Mouse (Mus musculus) midbrain, embryonic 15.5 days (tissue): ENCODE data around the gene Tmc7. TPM values are rescaled to one million over a fixed set of nuclear protein-coding genes. Genes with fewer than 3 reads are reported as not detected.
A peak's percentile ranks its signal among the peaks of the same experiment; 100 is the strongest.

ENCODE experiments used
- ATAC-seq: fragments of 200-750 bp; cut with Nextera tagmentation; replicated peaks from 2 replicates; pipeline ENCODE4 v1.8.0; 2017; ENCODE audit warnings: moderate TSS enrichment
- H3K27ac ChIP-seq: fragments of 300-500 bp; sonication (generic); 2 replicates; pipeline ENCODE4 v1.5.1; 2015; ENCODE audit warnings: mild to moderate bottlenecking, inconsistent platforms
- H3K27me3 ChIP-seq: fragments of 300-500 bp; sonication (generic); replicated peaks from 2 replicates; pipeline ENCODE4 v1.6.1; 2015; ENCODE audit warnings: inconsistent platforms
- H3K36me3 ChIP-seq: fragments of 300-500 bp; sonication (generic); replicated peaks from 2 replicates; pipeline ENCODE4 v1.6.1; 2015; ENCODE audit warnings: inconsistent platforms
- H3K4me1 ChIP-seq: fragments of 300-500 bp; sonication (generic); 2 replicates; pipeline ENCODE4 v1.6.1; 2015; ENCODE audit warnings: inconsistent platforms
- H3K4me2 ChIP-seq: fragments of 300-500 bp; sonication (generic); 2 replicates; pipeline ENCODE4 v1.6.1; 2015; ENCODE audit warnings: inconsistent platforms, mild to moderate bottlenecking, moderate library complexity
- H3K4me3 ChIP-seq: fragments of 300-500 bp; sonication (generic); 2 replicates; pipeline ENCODE4 v1.5.1; 2015; ENCODE audit warnings: mild to moderate bottlenecking, inconsistent platforms
- H3K9ac ChIP-seq: fragments of 300-500 bp; sonication (generic); 2 replicates; pipeline ENCODE4 v1.6.1; 2015; ENCODE audit warnings: mild to moderate bottlenecking, inconsistent platforms
- H3K9me3 ChIP-seq: fragments of 300-500 bp; sonication (generic); 2 replicates; pipeline ENCODE4 v1.6.1; 2016; ENCODE audit warnings: inconsistent platforms
- WGBS: fragments of 180-500 bp; shearing (Covaris S2); methylation state at CpG from one replicate; pipeline ENCODE4 v1.1.7; 2015; ENCODE audit warnings: mixed read lengths; 5-methylcytosine and 5-hydroxymethylcytosine counted together
- polyA plus RNA-seq: library from polyadenylated mRNA; unstranded; fragments of >200 nt; fragmentation: Nextera tagmentation; extraction: Ambion mirVana; gene quantifications from 2 replicates; pipeline ENCODE4 v1.2.1, GENCODE M21; 2015

Tmc7 gene
- polyA plus RNA-seq, 1 experiment from 2014 or later, result 6.3 TPM

GRCm38 (mm10) chr7:118604842-118605241 lies 20.3 kb upstream of the Tmc7 start:
- ATAC-seq, result no peak
- no peaks in the 10 kb centered on the region for H3K36me3 ChIP-seq
- 0 out of 2 replicates have a peak, but pooled peaks cover 5% of the 10 kb centered on the region for H3K9me3 ChIP-seq
- H3K27ac ChIP-seq, result no peak overlapping the region
- H3K27me3 ChIP-seq, result no peaks in the 10 kb centered on the region
- H3K4me3 ChIP-seq, result no peak overlapping the region
- no peak overlapping the region for H3K4me2 ChIP-seq
- no peaks in the 10 kb centered on the region for H3K4me1 ChIP-seq
- no peak overlapping the region for H3K9ac ChIP-seq
- WGBS, result 83% methylated on average over 8 of the region's 8 CpGs

GRCm38 (mm10) chr7:118599954-118600631 lies 15.6 kb upstream of the Tmc7 start:
- Histone ChIP-seq H3K36me3 (no peaks in the 10 kb centered on the region), H3K4me3 (no peak overlapping the region), H3K9me3 (no peaks in the 10 kb centered on the region), H3K9ac (no peak overlapping the region), H3K4me2 (no peak overlapping the region), H3K27ac (no peak overlapping the region), H3K27me3 (peaks cover 15% of the 10 kb centered on the region), H3K4me1 (peaks cover 14% of the 10 kb centered on the region)
- no peak for ATAC-seq
- whole genome bisulfite sequencing, result 63% methylated on average over 12 of the region's 12 CpGs

- no peak; the same call in 1 of the 2 replicates for ATAC-seq
- WGBS, result 4% methylated on average over 23 of the region's 23 CpGs
These were observed 12.7 kb upstream of the Tmc7 start, which contains the start of gene Tmc5 for GRCm38 (mm10) chr7:118597201-118597600. TSS of gene Tmc5 (plus strand) at chr7:118597297.

GRCm38 (mm10) chr7:118596271-118596670 lies 11.7 kb upstream of the Tmc7 start:
- Histone ChIP-seq H3K27ac (no peak overlapping the region), H3K4me1 (peaks cover 38% of the 10 kb centered on the region), H3K9ac (no peak overlapping the region), H3K9me3 (no peaks in the 10 kb centered on the region), H3K4me3 (no peak overlapping the region), H3K4me2 (no peak overlapping the region), H3K27me3 (peaks cover 15% of the 10 kb centered on the region), H3K36me3 (no peaks in the 10 kb centered on the region)
- ATAC-seq, result no peak
- WGBS, result 83% methylated on average over 11 of the region's 11 CpGs

More at GRCm38 (mm10) chr7:118597201-118597600, 12.7 kb upstream of the Tmc7 start, which contains the start of gene Tmc5:
- no peaks in the 10 kb centered on the region for H3K36me3 ChIP-seq
- peak within 1 kb of the TSS; percentile 54 for H3K4me2 ChIP-seq
- no peaks in the 10 kb centered on the region for H3K9me3 ChIP-seq
- H3K27ac ChIP-seq, result no peak within 1 kb of the TSS
- H3K27me3 ChIP-seq, result peaks cover 15% of the 10 kb centered on the region
- H3K9ac ChIP-seq, result peak within 1 kb of the TSS; percentile 34; the same call in 1 of the 2 replicates
- H3K4me1 ChIP-seq, result peaks cover 38% of the 10 kb centered on the region
- H3K4me3 ChIP-seq, result peak within 1 kb of the TSS; percentile 33

GRCm38 (mm10) chr7:118595228-118595627 lies 10.7 kb upstream of the Tmc7 start:
- under 1% methylated on average over 14 of the region's 14 CpGs for WGBS
- 0 out of 2 replicates have a peak, but pooled peaks have one; percentile 3 for ATAC-seq
- Histone ChIP-seq H3K4me1 (peaks cover 38% of the 10 kb centered on the region), H3K27me3 (peaks cover 15% of the 10 kb centered on the region), H3K27ac (0 out of 2 replicates have a peak overlapping the region, but pooled peaks have one; percentile 76), H3K4me3 (no peak overlapping the region), H3K9ac (no peak overlapping the region), H3K36me3 (no peaks in the 10 kb centered on the region), H3K4me2 (peak overlapping the region; percentile 30; the same call in 1 of the 2 replicates), H3K9me3 (no peaks in the 10 kb centered on the region)

GRCm38 (mm10) chr7:118594611-118595010 lies 10.1 kb upstream of the Tmc7 start:
- no peaks in the 10 kb centered on the region for H3K36me3 ChIP-seq
- H3K4me2 ChIP-seq, result peak overlapping the region; percentile 30; the same call in 1 of the 2 replicates
- H3K4me3 ChIP-seq, result no peak overlapping the region
- peak; percentile 5; the same call in 1 of the 2 replicates for ATAC-seq
- WGBS, result 22% methylated on average over 10 of the region's 10 CpGs
- peak overlapping the region; percentile 76 for H3K27ac ChIP-seq
- no peaks in the 10 kb centered on the region for H3K9me3 ChIP-seq
- H3K4me1 ChIP-seq, result peaks cover 38% of the 10 kb centered on the region
- peaks cover 15% of the 10 kb centered on the region for H3K27me3 ChIP-seq
- H3K9ac ChIP-seq, result no peak overlapping the region

GRCm38 (mm10) chr7:118593567-118594407 lies 9.3 kb upstream of the Tmc7 start:
- Histone ChIP-seq H3K27ac (peak overlapping the region; percentile 76), H3K9ac (no peak overlapping the region), H3K4me1 (peaks cover 38% of the 10 kb centered on the region), H3K4me3 (no peak overlapping the region), H3K9me3 (no peaks in the 10 kb centered on the region), H3K27me3 (peaks cover 15% of the 10 kb centered on the region), H3K4me2 (0 out of 2 replicates have a peak overlapping the region, but pooled peaks have one; percentile 30), H3K36me3 (no peaks in the 10 kb centered on the region)
- ATAC-seq, result peak; percentile 82
- 3% methylated on average over 9 of the region's 9 CpGs for WGBS

- no peak for ATAC-seq
- peaks cover 33% of the 10 kb centered on the region for H3K4me1 ChIP-seq
- 42% methylated on average over 6 of the region's 6 CpGs for WGBS
These were observed 7.6 kb upstream of the Tmc7 start for GRCm38 (mm10) chr7:118592146-118592545.

GRCm38 (mm10) chr7:118590726-118591305 lies 6.3 kb upstream of the Tmc7 start:
- Histone ChIP-seq H3K4me3 (no peak overlapping the region), H3K27me3 (no peaks in the 10 kb centered on the region), H3K4me1 (peaks cover 29% of the 10 kb centered on the region), H3K9me3 (no peaks in the 10 kb centered on the region), H3K4me2 (no peak overlapping the region), H3K9ac (no peak overlapping the region), H3K36me3 (no peaks in the 10 kb centered on the region), H3K27ac (no peak overlapping the region)
- 92% methylated on average over 5 of the region's 5 CpGs for WGBS
- no peak for ATAC-seq

More at GRCm38 (mm10) chr7:118592146-118592545, 7.6 kb upstream of the Tmc7 start:
- no peaks in the 10 kb centered on the region for H3K36me3 ChIP-seq
- H3K4me2 ChIP-seq, result no peak overlapping the region
- H3K27ac ChIP-seq, result peak overlapping the region; percentile 76
- H3K9me3 ChIP-seq, result no peaks in the 10 kb centered on the region
- no peak overlapping the region for H3K9ac ChIP-seq
- H3K27me3 ChIP-seq, result 0 out of 2 replicates have a peak, but pooled peaks cover 10% of the 10 kb centered on the region
- no peak overlapping the region for H3K4me3 ChIP-seq

- WGBS, result 68% methylated on average over 6 of the region's 6 CpGs
- no peaks in the 10 kb centered on the region for H3K36me3 ChIP-seq
- H3K27ac ChIP-seq, result no peak overlapping the region
- H3K9ac ChIP-seq, result no peak overlapping the region
- no peaks in the 10 kb centered on the region for H3K9me3 ChIP-seq
- H3K27me3 ChIP-seq, result no peaks in the 10 kb centered on the region
- H3K4me3 ChIP-seq, result no peak overlapping the region
- ATAC-seq, result no peak
- no peak overlapping the region for H3K4me2 ChIP-seq
- peaks cover 8% of the 10 kb centered on the region for H3K4me1 ChIP-seq
These were observed 1.3 kb upstream of the Tmc7 start for GRCm38 (mm10) chr7:118585856-118586255.

- peak; percentile 46; the same call in 1 of the 2 replicates for ATAC-seq
- H3K4me2 ChIP-seq, result peak overlapping the region; percentile 91
- no peaks in the 10 kb centered on the region for H3K9me3 ChIP-seq
- H3K4me1 ChIP-seq, result peaks cover 8% of the 10 kb centered on the region
- H3K27ac ChIP-seq, result no peak overlapping the region
- peak overlapping the region; percentile 75 for H3K4me3 ChIP-seq
- WGBS, result 65% methylated on average over 5 of the region's 5 CpGs
- H3K9ac ChIP-seq, result no peak overlapping the region
- no peaks in the 10 kb centered on the region for H3K27me3 ChIP-seq
- no peaks in the 10 kb centered on the region for H3K36me3 ChIP-seq
These were observed 390 bp upstream of the Tmc7 start for GRCm38 (mm10) chr7:118584926-118585325.

- Histone ChIP-seq H3K36me3 (no peaks in the 10 kb centered on the region), H3K9ac (peak overlapping the region; percentile 83), H3K4me2 (peak overlapping the region; percentile 91), H3K27ac (no peak overlapping the region), H3K9me3 (no peaks in the 10 kb centered on the region), H3K4me3 (peak overlapping the region; percentile 75), H3K4me1 (peaks cover 8% of the 10 kb centered on the region), H3K27me3 (no peaks in the 10 kb centered on the region)
- ATAC-seq, result no peak; the same call in 1 of the 2 replicates
- 22% methylated on average over 7 of the region's 7 CpGs for WGBS
These were observed 715 bp downstream of the Tmc7 start for GRCm38 (mm10) chr7:118583821-118584220.
